Mouse (Mus musculus) embryonic facial prominence, embryonic 14.5 days (tissue): ENCODE results near the gene Selenon. TPM values are rescaled to one million over a fixed set of nuclear protein-coding genes. Genes with fewer than 3 reads are reported as not detected.
A peak's percentile ranks its signal among the peaks of the same experiment; 100 is the strongest.

Experiments used
- ATAC-seq: fragments of 200-750 bp; cut with Nextera tagmentation; 2 replicates; pipeline ENCODE4 v1.8.0; 2017; ENCODE audit warnings: low read depth, moderate number of reproducible peaks, moderate TSS enrichment
- DNase-seq: peaks from one replicate; pipeline ENCODE4 v3.0.0-alpha.2; 2015; ENCODE audit warnings: low spot score
- H3K27ac ChIP-seq: fragments of 300-500 bp; sonication (generic); replicated peaks from 2 replicates; pipeline ENCODE4 v1.5.1; 2014; ENCODE audit warnings: low read depth, mild to moderate bottlenecking, low read length, moderate library complexity
- H3K27me3 ChIP-seq: fragments of 300-500 bp; sonication (generic); replicated peaks from 2 replicates; pipeline ENCODE4 v1.6.1; 2014; ENCODE audit warnings: low read length; ENCODE audit not compliant: control insufficient read depth, insufficient read depth
- H3K36me3 ChIP-seq: fragments of 300-500 bp; sonication (generic); 2 replicates; pipeline ENCODE4 v1.6.1; 2014; ENCODE audit warnings: low read length, mixed read lengths; ENCODE audit not compliant: control insufficient read depth, insufficient read depth
- H3K4me1 ChIP-seq: fragments of 300-500 bp; sonication (generic); 2 replicates; pipeline ENCODE4 v1.6.1; 2014; ENCODE audit warnings: antibody characterized with exemption, low read length; ENCODE audit not compliant: control insufficient read depth, insufficient read depth
- H3K4me2 ChIP-seq: fragments of 300-500 bp; sonication (generic); 2 replicates; pipeline ENCODE4 v1.6.1; 2014; ENCODE audit warnings: low read depth, mild to moderate bottlenecking, low read length, moderate library complexity, mixed read lengths
- H3K4me3 ChIP-seq: fragments of 300-500 bp; sonication (generic); 2 replicates; pipeline ENCODE4 v1.5.1; 2014; ENCODE audit warnings: low read depth, mild to moderate bottlenecking, low read length
- H3K9ac ChIP-seq: fragments of 300-500 bp; sonication (generic); 2 replicates; pipeline ENCODE4 v1.6.1; 2014; ENCODE audit warnings: low read depth, mild to moderate bottlenecking, low read length, moderate library complexity, mixed read lengths
- H3K9me3 ChIP-seq: fragments of 300-500 bp; sonication (generic); 2 replicates; pipeline ENCODE4 v1.6.1; 2016; ENCODE audit warnings: low read length; ENCODE audit not compliant: control insufficient read depth
- WGBS: fragments of 180-500 bp; shearing (Covaris S2); extraction: QIAGEN DNeasy Blood & Tissue Kit; methylation state at CpG from one replicate; pipeline ENCODE4 v1.1.7; 2014; 5-methylcytosine and 5-hydroxymethylcytosine counted together
- polyA plus RNA-seq: library from polyadenylated mRNA; unstranded; fragments of >200 nt; fragmentation: Nextera tagmentation; extraction: Ambion mirVana; gene quantifications from 2 replicates; pipeline ENCODE4 v1.2.1, GENCODE M21; 2014

Gene Selenon
- polyA plus RNA-seq, 1 experiment from 2014 or later = 24.7 TPM

- H3K36me3 ChIP-seq = no peaks in the 10 kb centered on the region
- H3K9ac ChIP-seq = no peak overlapping the region
- H3K9me3 ChIP-seq = no peaks in the 10 kb centered on the region
- H3K4me3 ChIP-seq = peak overlapping the region; percentile 65
- peak overlapping the region; percentile 85 for H3K4me2 ChIP-seq
- ATAC-seq (no peak), DNase-seq (peak; percentile 14)
- H3K27ac ChIP-seq = no peak overlapping the region
- peaks cover 3% of the 10 kb centered on the region; the same call in 1 of the 2 replicates for H3K4me1 ChIP-seq
- 60% methylated on average over 6 of the region's 6 CpGs for WGBS
- no peaks in the 10 kb centered on the region for H3K27me3 ChIP-seq
Observed at GRCm38 (mm10) chr4:134511730-134512129, 40.2 kb downstream of the Selenon start.

- Histone ChIP-seq H3K27me3 (no peaks in the 10 kb centered on the region), H3K9ac (peak within 1 kb of the TSS; percentile 70), H3K9me3 (no peaks in the 10 kb centered on the region), H3K36me3 (no peaks in the 10 kb centered on the region), H3K27ac (peak within 1 kb of the TSS; percentile 21; the same call in 1 of the 2 replicates), H3K4me3 (peak within 1 kb of the TSS; percentile 65), H3K4me2 (peak within 1 kb of the TSS; percentile 85), H3K4me1 (peaks cover 3% of the 10 kb centered on the region; the same call in 1 of the 2 replicates)
- DNase-seq (peak; percentile 97), ATAC-seq (peak; percentile 95)
- under 1% methylated on average over 41 of the region's 42 CpGs for WGBS
Observed at GRCm38 (mm10) chr4:134510845-134511411, 41.0 kb downstream of the Selenon start, which contains the start of gene Aunip. Gene Aunip, plus strand, starts transcription at chr4:134510999.

- no peak for DNase-seq
- no peak overlapping the region; the same call in 1 of the 2 replicates for H3K9ac ChIP-seq
- peak overlapping the region; percentile 65 for H3K4me3 ChIP-seq
- ATAC-seq = no peak; the same call in 1 of the 2 replicates
- H3K9me3 ChIP-seq = no peaks in the 10 kb centered on the region
- H3K36me3 ChIP-seq = no peaks in the 10 kb centered on the region
- 75% methylated on average over 4 of the region's 4 CpGs for WGBS
- H3K27ac ChIP-seq = no peak overlapping the region
- peaks cover 3% of the 10 kb centered on the region; the same call in 1 of the 2 replicates for H3K4me1 ChIP-seq
- H3K27me3 ChIP-seq = no peaks in the 10 kb centered on the region
- peak overlapping the region; percentile 85 for H3K4me2 ChIP-seq
Observed at GRCm38 (mm10) chr4:134510396-134510795, 41.6 kb downstream of the Selenon start.

GRCm38 (mm10) chr4:134506713-134507112 lies 45.3 kb downstream of the Selenon start:
- peaks cover 3% of the 10 kb centered on the region; the same call in 1 of the 2 replicates for H3K4me1 ChIP-seq
- no peak overlapping the region for H3K4me3 ChIP-seq
- 88% methylated on average over 19 of the region's 19 CpGs for WGBS
- H3K9ac ChIP-seq = no peak overlapping the region
- H3K9me3 ChIP-seq = no peaks in the 10 kb centered on the region
- DNase-seq (no peak), ATAC-seq (no peak)
- H3K4me2 ChIP-seq = no peak overlapping the region
- no peaks in the 10 kb centered on the region for H3K27me3 ChIP-seq
- no peak overlapping the region for H3K27ac ChIP-seq
- H3K36me3 ChIP-seq = no peaks in the 10 kb centered on the region

GRCm38 (mm10) chr4:134505966-134506594 lies 45.9 kb downstream of the Selenon start:
- ATAC-seq = no peak
- H3K36me3 ChIP-seq = no peaks in the 10 kb centered on the region
- peaks cover under 1% of the 10 kb centered on the region; the same call in 1 of the 2 replicates for H3K4me1 ChIP-seq

GRCm38 (mm10) chr4:134505303-134505789 lies 46.6 kb downstream of the Selenon start:
- no peaks in the 10 kb centered on the region; the same call in 1 of the 2 replicates for H3K4me1 ChIP-seq
- no peaks in the 10 kb centered on the region for H3K27me3 ChIP-seq
- no peak overlapping the region for H3K4me2 ChIP-seq
- H3K36me3 ChIP-seq = no peaks in the 10 kb centered on the region
- H3K4me3 ChIP-seq = no peak overlapping the region
- no peak overlapping the region for H3K9ac ChIP-seq
- ATAC-seq (no peak), DNase-seq (no peak)
- no peaks in the 10 kb centered on the region for H3K9me3 ChIP-seq
- no peak overlapping the region for H3K27ac ChIP-seq
- WGBS = 86% methylated on average over 4 of the region's 4 CpGs

More at GRCm38 (mm10) chr4:134505966-134506594, 45.9 kb downstream of the Selenon start:
- 72% methylated on average over 3 of the region's 4 CpGs for WGBS
- no peaks in the 10 kb centered on the region for H3K9me3 ChIP-seq
- H3K4me2 ChIP-seq = no peak overlapping the region
- DNase-seq = no peak
- no peak overlapping the region for H3K9ac ChIP-seq
- H3K4me3 ChIP-seq = no peak overlapping the region
- H3K27me3 ChIP-seq = no peaks in the 10 kb centered on the region
- no peak overlapping the region for H3K27ac ChIP-seq

GRCm38 (mm10) chr4:134503686-134504357 lies 48.1 kb downstream of the Selenon start:
- Histone ChIP-seq H3K4me1 (no peaks in the 10 kb centered on the region), H3K4me2 (no peak overlapping the region), H3K9ac (no peak overlapping the region), H3K27ac (no peak overlapping the region), H3K36me3 (no peaks in the 10 kb centered on the region), H3K27me3 (no peaks in the 10 kb centered on the region), H3K4me3 (no peak overlapping the region), H3K9me3 (no peaks in the 10 kb centered on the region)
- DNase-seq (no peak), ATAC-seq (no peak)
- 83% methylated on average over 4 of the region's 4 CpGs for WGBS

- no peak overlapping the region for H3K9ac ChIP-seq
- no peak overlapping the region for H3K27ac ChIP-seq
- WGBS = 94% methylated on average over 6 of the region's 6 CpGs
- DNase-seq (no peak), ATAC-seq (no peak)
- H3K4me1 ChIP-seq = peaks cover 8% of the 10 kb centered on the region
- no peaks in the 10 kb centered on the region for H3K27me3 ChIP-seq
- H3K9me3 ChIP-seq = no peaks in the 10 kb centered on the region
- H3K4me3 ChIP-seq = no peak overlapping the region
- H3K36me3 ChIP-seq = no peaks in the 10 kb centered on the region
- H3K4me2 ChIP-seq = no peak overlapping the region
Observed at GRCm38 (mm10) chr4:134501095-134501494, 50.9 kb downstream of the Selenon start.
